Mouse (Mus musculus) liver, postnatal 0 days (tissue): ENCODE data around the gene Npr3.

Source experiments
- CTCF ChIP-seq: sonication (generic); IDR thresholded peaks from 2 replicates; pipeline ENCODE4 v1.5.1; 2016; ENCODE audit warnings: antibody characterized with exemption, low read depth
- EP300 ChIP-seq: IDR thresholded peaks from 2 replicates; pipeline ENCODE4 v1.6.1; 2016; ENCODE audit warnings: antibody characterized with exemption, low read depth, mild to moderate bottlenecking

GRCm38 (mm10) chr15:11841828-11842227 is 65.3 kb downstream of the Npr3 start:
- no peak for TF ChIP-seq CTCF
- no peak for TF ChIP-seq EP300
